Mouse (Mus musculus) ES-Bruce4 (cell line): Measurements from ENCODE around the gene Trp53i13.

Source experiments
- CTCF ChIP-seq: IDR thresholded peaks from one replicate; pipeline ENCODE4 v1.8.1; 2011; ENCODE audit warnings: low read depth, low read length
- EP300 ChIP-seq: IDR thresholded peaks from 2 replicates; pipeline ENCODE4 v1.6.1; 2011; ENCODE audit warnings: low read depth, low read length; ENCODE audit not compliant: insufficient read depth
- POLR2A ChIP-seq: IDR thresholded peaks from one replicate; pipeline ENCODE4 v1.8.1; 2011; ENCODE audit warnings: low read length; ENCODE audit not compliant: insufficient read depth

GRCm38 (mm10) chr11:77488771-77489581 is 26.8 kb downstream of the Trp53i13 start:
- TF ChIP-seq CTCF, result no peak
- no peak for TF ChIP-seq POLR2A
- no peak for TF ChIP-seq EP300
